Mouse (Mus musculus) forebrain, embryonic 16.5 days (tissue): Measurements from ENCODE around the gene Rabep2. TPM values are rescaled to one million over a fixed set of nuclear protein-coding genes. Genes with fewer than 3 reads are reported as not detected.

Experiments used
- ATAC-seq: fragments of 200-750 bp; cut with Nextera tagmentation; 2 replicates; pipeline ENCODE4 v1.8.0; 2017; ENCODE audit warnings: mild to moderate bottlenecking, moderate library complexity
- H3K27ac ChIP-seq: fragments of 300-500 bp; sonication (generic); 2 replicates; pipeline ENCODE4 v1.5.1; 2014; ENCODE audit warnings: low read length, control low read depth
- H3K27me3 ChIP-seq: fragments of 300-500 bp; sonication (generic); replicated peaks from 2 replicates; pipeline ENCODE4 v1.6.1; 2014; ENCODE audit warnings: low read length; ENCODE audit not compliant: control insufficient read depth, insufficient read depth
- H3K36me3 ChIP-seq: fragments of 300-500 bp; sonication (generic); 2 replicates; pipeline ENCODE4 v1.6.1; 2014; ENCODE audit not compliant: control insufficient read depth, insufficient read depth
- H3K4me1 ChIP-seq: fragments of 300-500 bp; sonication (generic); replicated peaks from 2 replicates; pipeline ENCODE4 v1.6.1; 2014; ENCODE audit warnings: low read length; ENCODE audit not compliant: control insufficient read depth, insufficient read depth
- H3K4me2 ChIP-seq: fragments of 300-500 bp; sonication (generic); 2 replicates; pipeline ENCODE4 v1.6.1; 2014; ENCODE audit warnings: mild to moderate bottlenecking, low read length, control low read depth
- H3K4me3 ChIP-seq: fragments of 300-500 bp; sonication (generic); replicated peaks from 2 replicates; pipeline ENCODE4 v1.5.1; 2014; ENCODE audit warnings: mild to moderate bottlenecking, low read length, control low read depth
- H3K9ac ChIP-seq: fragments of 300-500 bp; sonication (generic); replicated peaks from 2 replicates; pipeline ENCODE4 v1.6.1; 2014; ENCODE audit warnings: low read depth, low read length, control low read depth
- H3K9me3 ChIP-seq: fragments of 300-500 bp; sonication (generic); 2 replicates; pipeline ENCODE4 v1.6.1; 2016; ENCODE audit warnings: low read length; ENCODE audit not compliant: control insufficient read depth
- WGBS: fragments of 180-500 bp; shearing (Covaris S2); extraction: QIAGEN DNeasy Blood & Tissue Kit; methylation state at CpG from one replicate; pipeline ENCODE4 v1.1.7; 2014; 5-methylcytosine and 5-hydroxymethylcytosine counted together
- polyA plus RNA-seq: library from polyadenylated mRNA; unstranded; fragments of >200 nt; fragmentation: Nextera tagmentation; extraction: Ambion mirVana; gene quantifications from 2 replicates; pipeline ENCODE4 v1.2.1, GENCODE M21; 2015

Gene Rabep2
- polyA plus RNA-seq, 1 experiment from 2014 or later, result 26.5 TPM

- Histone ChIP-seq H3K27me3 (no peaks in the 10 kb centered on the region), H3K4me3 (no peak overlapping the region)
- WGBS, result 86% methylated on average over 5 of the region's 5 CpGs
Observed at GRCm38 (mm10) chr7:126458225-126458624, 29.7 kb downstream of the Rabep2 start.

GRCm38 (mm10) chr7:126458844-126459618, 30.5 kb downstream of the Rabep2 start:
- Histone ChIP-seq H3K4me1 (no peaks in the 10 kb centered on the region), H3K9ac (no peak overlapping the region), H3K4me3 (no peak overlapping the region), H3K9me3 (no peaks in the 10 kb centered on the region), H3K27me3 (no peaks in the 10 kb centered on the region), H3K27ac (no peak overlapping the region), H3K4me2 (no peak overlapping the region), H3K36me3 (no peaks in the 10 kb centered on the region)
- no peak for ATAC-seq
- 84% methylated on average over 11 of the region's 11 CpGs for WGBS

More at GRCm38 (mm10) chr7:126458225-126458624, 29.7 kb downstream of the Rabep2 start:
- ATAC-seq, result no peak
- Histone ChIP-seq H3K9ac (no peak overlapping the region), H3K9me3 (no peaks in the 10 kb centered on the region), H3K36me3 (no peaks in the 10 kb centered on the region), H3K4me2 (no peak overlapping the region), H3K4me1 (no peaks in the 10 kb centered on the region), H3K27ac (no peak overlapping the region)

DNA sequence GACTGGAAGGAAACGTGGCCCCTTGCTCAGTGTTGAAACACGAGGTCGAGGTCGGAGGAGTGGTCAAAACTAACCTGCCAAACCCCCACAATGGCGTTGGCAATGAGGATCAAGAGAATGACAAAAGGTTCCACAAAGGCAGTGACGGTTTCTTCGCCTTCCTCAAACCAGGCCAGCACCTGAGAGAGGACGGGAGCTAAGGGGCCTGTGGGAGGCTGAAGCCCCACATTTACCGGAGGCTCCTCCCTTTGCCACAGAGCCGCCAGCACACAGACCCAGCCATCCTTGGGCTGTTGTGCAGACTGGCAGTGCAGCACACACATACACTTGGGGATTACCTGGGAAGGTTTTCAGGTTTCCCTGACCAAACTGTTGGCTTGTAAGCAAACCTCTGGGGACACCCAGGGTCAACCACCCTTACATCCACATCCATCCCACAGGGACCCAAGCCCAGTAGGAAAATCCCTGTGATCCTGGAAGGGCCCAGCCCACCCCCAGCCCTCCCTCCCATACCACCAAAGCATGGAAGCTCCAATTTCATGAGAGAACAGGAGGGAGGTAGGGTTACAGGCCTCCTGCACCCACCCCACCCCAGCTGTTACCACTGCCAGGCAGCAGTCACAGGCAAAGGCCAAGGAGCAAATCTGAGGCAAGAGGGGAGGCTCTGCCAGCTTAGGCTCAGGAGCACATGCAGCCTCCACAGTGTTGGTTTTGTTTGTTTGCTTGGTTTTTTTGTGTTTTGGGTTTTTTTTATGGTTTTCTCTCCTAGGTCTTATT, 32.3 kb downstream of the Rabep2 start:
- Histone ChIP-seq H3K4me3 (no peak overlapping the region), H3K4me1 (no peaks in the 10 kb centered on the region), H3K27me3 (no peaks in the 10 kb centered on the region), H3K27ac (no peak overlapping the region), H3K9ac (no peak overlapping the region), H3K36me3 (no peaks in the 10 kb centered on the region), H3K9me3 (no peaks in the 10 kb centered on the region), H3K4me2 (no peak overlapping the region)
- no peak for ATAC-seq
- WGBS, result 46% methylated on average over 10 of the region's 10 CpGs

DNA sequence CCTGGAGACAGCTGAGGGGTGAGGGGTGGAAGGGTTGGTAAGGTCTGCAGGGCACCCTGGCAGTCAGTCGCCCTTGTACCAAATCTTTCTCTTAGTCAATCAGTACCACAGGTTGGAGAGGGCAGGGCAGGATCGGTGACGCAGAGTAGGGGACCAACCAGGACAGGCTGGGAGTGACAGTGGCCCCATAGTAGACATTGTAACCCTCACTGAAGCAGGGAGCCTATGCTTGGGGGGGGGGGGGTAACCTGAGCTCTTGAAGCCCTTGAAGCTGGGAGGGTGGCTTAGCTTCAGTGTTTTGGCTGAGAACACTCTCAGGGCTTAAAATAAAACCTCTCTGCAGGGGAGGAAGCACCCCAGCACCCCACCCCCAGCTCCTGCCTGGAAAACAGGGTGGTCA, 33.1 kb downstream of the Rabep2 start:
- Histone ChIP-seq H3K4me1 (no peaks in the 10 kb centered on the region), H3K27me3 (no peaks in the 10 kb centered on the region), H3K36me3 (no peaks in the 10 kb centered on the region), H3K9me3 (no peaks in the 10 kb centered on the region), H3K27ac (no peak overlapping the region), H3K9ac (no peak overlapping the region), H3K4me3 (no peak overlapping the region), H3K4me2 (no peak overlapping the region)
- ATAC-seq, result no peak
- WGBS, result 71% methylated on average over 3 of the region's 3 CpGs

- no peaks in the 10 kb centered on the region for H3K27me3 ChIP-seq
- 58% methylated on average over 5 of the region's 5 CpGs for WGBS
- no peak within 1 kb of the TSS for H3K4me3 ChIP-seq
- no peak within 1 kb of the TSS for H3K4me2 ChIP-seq
- H3K9ac ChIP-seq, result no peak within 1 kb of the TSS
- H3K9me3 ChIP-seq, result no peaks in the 10 kb centered on the region
- no peak within 1 kb of the TSS for H3K27ac ChIP-seq
- no peaks in the 10 kb centered on the region for H3K4me1 ChIP-seq
- ATAC-seq, result no peak
- peaks cover 11% of the 10 kb centered on the region for H3K36me3 ChIP-seq
Observed at GRCm38 (mm10) chr7:126463004-126463403, 34.4 kb downstream of the Rabep2 start, which contains the start of gene Atp2a1. Gene Atp2a1, minus strand, starts transcription at chr7:126463108.

GRCm38 (mm10) chr7:126463547-126463946, 35.0 kb downstream of the Rabep2 start:
- WGBS, result 70% methylated on average over 4 of the region's 4 CpGs
- no peak overlapping the region for H3K4me2 ChIP-seq
- no peak for ATAC-seq
- H3K4me3 ChIP-seq, result no peak overlapping the region
- H3K9me3 ChIP-seq, result no peaks in the 10 kb centered on the region
- peaks cover 11% of the 10 kb centered on the region for H3K36me3 ChIP-seq
- H3K4me1 ChIP-seq, result no peaks in the 10 kb centered on the region
- no peak overlapping the region for H3K27ac ChIP-seq
- no peaks in the 10 kb centered on the region for H3K27me3 ChIP-seq
- no peak overlapping the region for H3K9ac ChIP-seq

DNA sequence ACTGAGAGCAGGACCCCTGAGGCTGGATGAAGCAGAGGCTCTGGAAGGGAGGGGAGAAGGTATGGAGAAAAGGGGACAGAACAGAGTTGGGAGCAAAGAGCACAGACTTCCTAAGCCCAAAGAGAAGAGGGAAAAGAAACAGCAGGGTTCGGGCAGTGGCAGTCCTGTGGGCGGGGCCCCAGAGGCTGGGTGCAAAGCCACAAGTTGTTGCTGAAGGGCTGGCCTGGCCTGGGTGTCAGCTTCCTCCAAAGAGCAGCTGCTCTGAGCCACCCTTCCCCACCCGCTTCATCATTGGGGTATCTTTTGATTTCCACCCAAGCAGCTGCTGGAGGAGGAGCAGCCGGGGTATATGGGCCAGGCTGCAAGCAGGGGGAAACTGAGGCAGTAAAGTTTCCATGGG, 35.6 kb downstream of the Rabep2 start:
- Histone ChIP-seq H3K36me3 (peaks cover 11% of the 10 kb centered on the region), H3K9ac (no peak overlapping the region), H3K27me3 (no peaks in the 10 kb centered on the region), H3K4me2 (no peak overlapping the region), H3K4me1 (no peaks in the 10 kb centered on the region), H3K9me3 (no peaks in the 10 kb centered on the region), H3K27ac (no peak overlapping the region), H3K4me3 (no peak overlapping the region)
- 61% methylated on average over 4 of the region's 4 CpGs for WGBS
- ATAC-seq, result no peak

- no peaks in the 10 kb centered on the region for H3K9me3 ChIP-seq
- H3K4me1 ChIP-seq, result no peaks in the 10 kb centered on the region
- 46% methylated on average over 5 of the region's 5 CpGs for WGBS
- ATAC-seq, result no peak
- H3K4me3 ChIP-seq, result no peak overlapping the region
- peaks cover 16% of the 10 kb centered on the region for H3K36me3 ChIP-seq
- H3K27me3 ChIP-seq, result no peaks in the 10 kb centered on the region
- H3K4me2 ChIP-seq, result no peak overlapping the region
- H3K27ac ChIP-seq, result no peak overlapping the region
- no peak overlapping the region for H3K9ac ChIP-seq
Observed at GRCm38 (mm10) chr7:126464836-126465235, 36.3 kb downstream of the Rabep2 start.

DNA sequence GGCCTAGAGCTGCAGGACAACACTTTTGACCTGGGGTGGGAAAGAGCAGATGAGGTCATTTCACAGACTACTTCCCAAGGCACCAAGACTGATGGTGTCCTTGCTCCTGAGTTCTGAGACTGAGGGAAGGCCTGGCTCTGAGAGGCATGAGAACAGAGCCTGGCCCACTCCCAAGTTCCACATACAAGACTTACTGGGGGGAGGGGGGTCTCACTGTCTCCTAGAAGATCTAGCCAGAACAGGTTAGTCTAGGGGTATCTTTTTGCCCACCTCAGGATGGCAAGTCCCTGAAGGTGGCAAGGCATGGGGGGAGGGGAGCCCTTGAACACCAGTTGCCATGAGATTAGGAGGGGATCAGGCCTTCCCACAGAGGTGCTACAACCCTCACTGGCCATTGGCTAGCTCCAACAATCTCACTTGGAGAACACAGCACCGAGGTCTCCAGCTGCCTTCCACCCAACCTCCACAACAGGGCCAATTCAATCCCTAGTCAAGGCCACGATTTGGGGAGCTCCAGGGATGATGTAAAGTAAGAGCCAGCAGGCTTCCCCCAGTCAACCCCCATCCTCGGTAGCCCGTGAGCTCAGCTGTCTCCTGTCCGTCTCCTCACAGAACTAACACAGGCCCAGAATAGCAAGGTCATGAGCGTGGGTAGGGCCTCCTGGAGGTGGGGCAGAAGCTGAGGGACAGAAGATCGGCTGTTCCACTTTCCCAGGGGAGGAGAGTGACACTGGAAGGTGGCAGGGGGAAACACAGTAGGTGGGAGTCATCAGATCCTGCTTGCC, 36.9 kb downstream of the Rabep2 start:
- ATAC-seq, result no peak
- Histone ChIP-seq H3K9me3 (no peaks in the 10 kb centered on the region), H3K4me1 (no peaks in the 10 kb centered on the region), H3K36me3 (peaks cover 16% of the 10 kb centered on the region), H3K27me3 (no peaks in the 10 kb centered on the region), H3K27ac (no peak overlapping the region), H3K4me3 (no peak overlapping the region), H3K9ac (no peak overlapping the region), H3K4me2 (no peak overlapping the region)
- 62% methylated on average over 7 of the region's 7 CpGs for WGBS
